Mouse (Mus musculus): ENCODE results near the gene Nf2.

- TF ChIP-seq POLR2A (IDR thresholded peaks at IDR 0.05; ENCODE audit: insufficient read length, low read depth) = no peak
- no peak for TF ChIP-seq USF1 (IDR thresholded peaks at IDR 0.05; ENCODE audit: low read depth)
- TF ChIP-seq REST (IDR thresholded peaks at IDR 0.05; ENCODE audit: insufficient read depth, insufficient read length) = no peak
- no peak for TF ChIP-seq SRF (IDR thresholded peaks at IDR 0.05; ENCODE audit: control insufficient read depth, insufficient read length, low read depth)
- TF ChIP-seq MAX (IDR thresholded peaks at IDR 0.05; ENCODE audit: low read depth) = no peak
- TF ChIP-seq TCF12 (IDR thresholded peaks at IDR 0.05; ENCODE audit: insufficient read depth, poor library complexity, severe bottlenecking) = no peak
- TF ChIP-seq POLR2AphosphoS2 (IDR thresholded peaks at IDR 0.05; ENCODE audit: insufficient read length, low read depth) = no peak
- no peak for TF ChIP-seq MYOG (IDR thresholded peaks at IDR 0.05; ENCODE audit: control insufficient read depth in 1 of 3, insufficient read depth in 1 of 3, insufficient read length in 2 of 3, low read depth in 2 of 3)
- no peak for TF ChIP-seq TCF3 (IDR thresholded peaks at IDR 0.05; ENCODE audit: insufficient read length, low read depth)
Observed at GRCm38 (mm10) chr11:4744691-4745090, 104.6 kb downstream of the Nf2 start.

All from myocyte (in vitro differentiated cells).